Mouse (Mus musculus) liver, embryonic 14.5 days (tissue): ENCODE results near the gene Fars2. TPM values are rescaled to one million over a fixed set of nuclear protein-coding genes. Genes with fewer than 3 reads are reported as not detected.

Source experiments
- ATAC-seq: fragments of 200-750 bp; cut with Nextera tagmentation; 2 replicates; pipeline ENCODE4 v1.8.0; 2017; ENCODE audit warnings: moderate number of reproducible peaks, mild to moderate bottlenecking, moderate library complexity; ENCODE audit not compliant: insufficient read depth
- DNase-seq, 3 experiments: peaks; one replicate each; pipeline ENCODE4 v3.0.0-alpha.2; 2012 to 2013; ENCODE audit warnings: low read depth in 3 of 3, low spot score in 3 of 3
- H3K27ac ChIP-seq: fragments of 300-500 bp; sonication (generic); 2 replicates; pipeline ENCODE4 v1.5.1; 2014; ENCODE audit warnings: moderate library complexity, mild to moderate bottlenecking, control low read depth, inconsistent platforms
- H3K27me3 ChIP-seq: fragments of 300-500 bp; sonication (generic); 2 replicates; pipeline ENCODE4 v1.6.1; 2014; ENCODE audit warnings: mild to moderate bottlenecking, low read length, moderate library complexity; ENCODE audit not compliant: control insufficient read depth, insufficient read depth
- H3K36me3 ChIP-seq: fragments of 300-500 bp; sonication (generic); replicated peaks from 2 replicates; pipeline ENCODE4 v1.6.1; 2014; ENCODE audit warnings: low read depth; ENCODE audit not compliant: control insufficient read depth, insufficient read depth
- H3K4me1 ChIP-seq, 2 experiments: fragments of 200-500 bp in 1 of 2; fragments of 300-500 bp in 1 of 2; sonication (generic) in 1 of 2; replicated peaks; 2 replicates each; pipeline ENCODE4 v1.6.1; 2012 to 2014; ENCODE audit warnings: antibody characterized with exemption in 1 of 2, inconsistent platforms in 1 of 2, low read length in 1 of 2; ENCODE audit not compliant: control insufficient read depth in 2 of 2, insufficient read depth in 2 of 2
- H3K4me2 ChIP-seq: fragments of 300-500 bp; sonication (generic); 2 replicates; pipeline ENCODE4 v1.6.1; 2014; ENCODE audit warnings: low read depth, mild to moderate bottlenecking, control low read depth, moderate library complexity
- H3K4me3 ChIP-seq, 2 experiments: fragments of 200-500 bp in 1 of 2; fragments of 300-500 bp in 1 of 2; sonication (generic) in 1 of 2; 2 replicates each; pipeline ENCODE4 v1.5.1; 2012 to 2014; ENCODE audit warnings: low read depth in 2 of 2, low read length in 2 of 2, mild to moderate bottlenecking in 2 of 2, control low read depth in 1 of 2, inconsistent platforms in 1 of 2, moderate library complexity in 1 of 2; ENCODE audit not compliant: insufficient read depth in 1 of 2
- H3K9ac ChIP-seq: fragments of 300-500 bp; sonication (generic); replicated peaks from 2 replicates; pipeline ENCODE4 v1.6.1; 2014; ENCODE audit warnings: mild to moderate bottlenecking, control low read depth, moderate library complexity
- H3K9me3 ChIP-seq: fragments of 300-500 bp; sonication (generic); 2 replicates; pipeline ENCODE4 v1.6.1; 2016; ENCODE audit warnings: low read length, mixed read lengths; ENCODE audit not compliant: control insufficient read depth
- CTCF ChIP-seq: IDR thresholded peaks from 2 replicates; pipeline ENCODE4 v1.5.1; 2016; ENCODE audit warnings: antibody characterized with exemption, low read depth, control low read depth
- EP300 ChIP-seq: IDR thresholded peaks from 2 replicates; pipeline ENCODE4 v1.6.1; 2016; ENCODE audit warnings: antibody characterized with exemption, low read depth
- WGBS: fragments of 180-500 bp; shearing (Covaris S2); extraction: QIAGEN DNeasy Blood & Tissue Kit; methylation state at CpG from one replicate; pipeline ENCODE4 v1.1.7; 2014; ENCODE audit not compliant: insufficient replicate concordance; 5-methylcytosine and 5-hydroxymethylcytosine counted together
- polyA plus RNA-seq, 2 experiments: library from polyadenylated mRNA; depleted of rRNA in 1 of 2; stranded (reverse) in 1 of 2; unstranded in 1 of 2; fragments of >200 nt; fragmentation: Nextera tagmentation in 1 of 2; extraction: Ambion mirVana in 1 of 2; gene quantifications; 2 replicates each; pipeline versions ENCODE4 v1.2.1 to v1.2.3; 2012 to 2014

Gene Fars2
- polyA plus RNA-seq, 2 experiments: 18.8 to 23.0 TPM

DNA sequence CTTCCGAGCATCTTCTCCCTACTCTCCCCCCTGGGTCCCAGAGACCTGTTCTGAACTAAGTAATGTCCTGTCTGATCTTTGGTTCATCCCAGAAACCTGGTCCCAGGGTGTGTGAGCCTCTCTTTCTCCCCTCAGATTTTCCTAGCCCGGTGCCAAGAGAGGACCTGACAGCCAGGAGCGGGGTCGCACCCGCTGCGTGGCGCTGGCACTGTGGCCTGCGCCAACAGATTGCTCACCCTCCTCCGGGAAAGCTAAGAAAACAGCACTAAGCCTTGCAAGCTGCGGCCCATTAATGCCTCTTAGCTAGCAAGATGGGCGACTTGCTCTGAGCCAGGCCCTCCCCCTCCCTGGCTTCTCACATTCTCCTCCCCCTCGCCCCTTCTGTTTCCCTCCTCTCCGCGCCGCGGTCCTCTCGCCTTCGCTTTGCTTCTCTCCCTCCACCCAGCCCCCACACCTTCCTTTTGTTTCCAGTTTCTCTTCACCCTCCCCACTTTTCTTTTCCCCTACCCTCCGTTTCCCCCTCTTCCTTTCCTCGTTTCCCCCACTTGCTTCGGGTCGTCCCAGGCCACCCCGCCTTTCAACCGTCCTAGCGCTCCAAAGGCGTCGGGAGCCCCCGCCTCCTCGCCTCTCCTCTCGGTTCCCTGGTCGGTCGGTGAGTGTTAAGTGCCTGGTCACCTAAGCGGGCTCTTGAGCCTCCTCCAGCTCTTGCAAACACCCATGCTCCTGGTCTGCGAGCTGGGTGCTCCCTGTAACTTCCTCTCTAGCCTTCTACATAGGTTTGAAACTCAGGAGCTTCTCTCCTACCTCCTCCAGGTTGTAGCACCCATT lies 610.0 kb downstream of the Fars2 start:
- no peak overlapping the region for H3K9ac ChIP-seq
- no peaks in the 10 kb centered on the region for H3K9me3 ChIP-seq
- under 1% methylated on average over 34 of the region's 34 CpGs for WGBS
- ATAC-seq: no peak
- TF ChIP-seq EP300 (no peak), CTCF (no peak)
- H3K27ac ChIP-seq: no peak overlapping the region
- no peaks in the 10 kb centered on the region for H3K4me1 ChIP-seq
- DNase-seq: no peak
- peaks cover 92% of the 10 kb centered on the region for H3K27me3 ChIP-seq
- H3K4me2 ChIP-seq: peak overlapping the region; percentile 39
- peak overlapping the region in 1 of 2 experiments; percentile 22; a peak in 1 of 4 replicates for H3K4me3 ChIP-seq
- H3K36me3 ChIP-seq: no peaks in the 10 kb centered on the region

DNA sequence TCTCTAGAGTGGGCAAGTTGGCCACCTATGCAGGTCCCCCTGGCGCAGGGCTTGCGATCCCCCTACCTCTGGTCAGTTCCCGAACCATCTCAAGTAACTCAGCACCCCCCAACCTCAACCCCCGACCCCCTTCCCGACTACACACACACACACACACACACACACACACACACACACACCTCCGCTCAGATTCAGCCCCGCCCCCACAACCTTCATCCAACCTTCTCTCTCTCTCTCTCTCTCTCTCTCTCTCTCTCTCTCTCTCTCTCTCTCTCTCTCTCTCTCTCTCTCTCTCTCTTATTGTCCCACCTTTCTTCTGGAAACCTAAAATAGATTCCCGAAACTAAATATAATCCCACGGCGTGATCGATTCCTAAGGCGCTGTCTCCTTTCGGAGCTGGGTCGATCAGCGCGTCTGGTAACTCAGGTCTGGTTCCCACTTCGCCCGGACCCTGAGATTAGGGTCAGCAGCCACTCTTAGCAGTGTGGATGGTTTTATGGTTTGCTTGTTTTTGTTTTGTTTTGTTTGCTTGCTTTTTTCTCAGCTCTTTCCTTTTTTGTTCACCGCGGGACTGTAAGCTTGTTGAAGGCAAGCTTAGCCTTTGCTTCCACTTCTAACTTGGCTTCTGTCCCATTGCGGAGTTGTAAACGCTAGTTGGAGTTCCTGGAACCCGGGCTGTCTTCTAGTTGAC lies 610.7 kb downstream of the Fars2 start:
- WGBS: 1% methylated on average over 23 of the region's 23 CpGs
- H3K36me3 ChIP-seq: no peaks in the 10 kb centered on the region
- no peak for TF ChIP-seq CTCF
- TF ChIP-seq EP300: no peak
- peaks cover 94% of the 10 kb centered on the region for H3K27me3 ChIP-seq
- no peak for DNase-seq
- no peak overlapping the region for H3K27ac ChIP-seq
- ATAC-seq: no peak
- peak overlapping the region; percentile 39 for H3K4me2 ChIP-seq
- H3K9me3 ChIP-seq: no peaks in the 10 kb centered on the region
- no peak overlapping the region for H3K9ac ChIP-seq
- no peaks in the 10 kb centered on the region for H3K4me1 ChIP-seq
- peak overlapping the region in 1 of 2 experiments; percentile 22; a peak in 1 of 4 replicates for H3K4me3 ChIP-seq

DNA sequence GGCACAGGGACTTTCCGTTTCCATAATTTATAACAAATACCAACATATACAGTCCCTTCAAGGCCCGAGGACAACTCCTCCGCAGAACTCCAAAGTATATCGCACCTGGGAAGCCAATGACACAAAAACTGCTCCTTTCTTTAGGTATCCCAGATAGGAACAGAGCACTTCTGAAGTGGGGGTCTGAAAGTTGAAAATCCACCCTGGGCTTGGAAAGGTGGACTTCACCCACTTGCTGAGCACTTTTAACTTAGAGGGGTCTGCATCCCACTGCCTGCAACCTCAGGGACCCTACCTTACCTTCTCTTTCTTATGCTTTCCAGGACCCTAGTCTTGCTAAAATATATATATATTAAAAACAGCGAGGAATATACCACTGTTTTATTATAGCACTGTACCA lies 611.3 kb downstream of the Fars2 start:
- Histone ChIP-seq H3K27ac (no peak overlapping the region), H3K4me2 (no peak overlapping the region; the same call in 1 of the 2 replicates), H3K4me3 (no peak overlapping the region), H3K4me1 (no peaks in the 10 kb centered on the region), H3K9ac (no peak overlapping the region), H3K36me3 (no peaks in the 10 kb centered on the region), H3K27me3 (peaks cover 94% of the 10 kb centered on the region), H3K9me3 (no peaks in the 10 kb centered on the region)
- DNase-seq (no peak), ATAC-seq (no peak)
- TF ChIP-seq EP300: no peak
- TF ChIP-seq CTCF: no peak
- 10% methylated on average over 5 of the region's 5 CpGs for WGBS

DNA sequence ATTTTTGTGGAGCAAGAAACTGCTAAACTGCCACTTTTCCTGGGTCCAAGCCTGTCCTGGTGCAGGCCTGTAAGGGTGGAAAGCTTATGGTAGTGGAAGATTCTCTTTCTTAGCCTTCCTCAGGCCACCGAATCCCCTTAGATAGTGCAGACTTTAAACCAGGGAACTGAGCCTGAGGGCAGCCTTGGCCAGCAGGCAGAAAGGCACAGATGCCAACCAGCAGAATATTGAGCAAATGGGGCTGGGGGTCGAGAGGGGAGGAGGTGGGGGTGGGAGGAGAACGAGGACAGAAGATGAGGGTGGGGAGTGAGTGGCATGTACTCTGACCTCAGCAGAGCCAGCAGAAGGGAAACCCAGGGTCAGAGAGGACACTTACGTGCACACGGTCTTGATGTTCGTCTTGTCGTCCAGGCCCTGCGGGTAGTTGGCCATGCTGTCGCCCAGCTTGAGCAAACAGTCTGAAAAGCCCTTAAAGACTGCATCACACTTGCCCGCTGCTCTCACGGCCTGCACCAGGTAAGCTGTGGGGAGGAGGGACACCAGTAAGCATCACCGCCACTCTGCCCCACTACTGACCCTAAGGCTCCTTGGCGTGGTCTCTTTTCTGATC lies 612.6 kb downstream of the Fars2 start:
- H3K9me3 ChIP-seq: no peaks in the 10 kb centered on the region
- peaks cover 96% of the 10 kb centered on the region for H3K27me3 ChIP-seq
- no peak for ATAC-seq
- no peak overlapping the region for H3K4me3 ChIP-seq
- WGBS: 12% methylated on average over 13 of the region's 13 CpGs
- no peak overlapping the region for H3K9ac ChIP-seq
- no peak for DNase-seq
- no peak overlapping the region for H3K4me2 ChIP-seq
- no peaks in the 10 kb centered on the region for H3K4me1 ChIP-seq
- no peak overlapping the region for H3K27ac ChIP-seq
- H3K36me3 ChIP-seq: no peaks in the 10 kb centered on the region
- TF ChIP-seq EP300 (no peak), CTCF (no peak)

DNA sequence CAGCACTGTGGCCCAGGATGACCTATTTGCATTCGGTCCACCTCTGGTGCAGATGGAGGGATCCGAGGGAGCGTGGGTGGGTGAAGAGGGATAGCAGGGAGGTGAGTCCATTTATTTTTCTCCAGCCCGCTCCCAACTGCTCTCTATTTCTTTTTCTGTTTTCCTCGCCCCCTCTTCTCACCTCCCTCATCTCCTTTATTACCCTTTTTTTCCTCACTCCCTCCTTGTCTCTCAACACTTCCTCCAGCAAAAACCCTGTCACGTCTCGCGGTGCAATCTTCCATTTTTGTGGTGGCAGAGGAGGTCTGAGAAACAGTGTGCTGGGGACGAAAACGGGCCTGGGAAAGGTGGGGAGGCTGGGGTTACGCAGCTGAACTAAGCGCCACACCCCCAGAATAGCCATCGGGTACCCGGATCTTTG lies 613.1 kb downstream of the Fars2 start:
- Histone ChIP-seq H3K9me3 (no peaks in the 10 kb centered on the region), H3K36me3 (no peaks in the 10 kb centered on the region), H3K27ac (no peak overlapping the region), H3K27me3 (peaks cover 96% of the 10 kb centered on the region), H3K9ac (no peak overlapping the region), H3K4me3 (no peak overlapping the region), H3K4me2 (no peak overlapping the region), H3K4me1 (no peaks in the 10 kb centered on the region)
- DNase-seq (no peak), ATAC-seq (no peak)
- TF ChIP-seq CTCF (no peak), EP300 (no peak)
- WGBS: 16% methylated on average over 14 of the region's 14 CpGs
